Mouse (Mus musculus) testis, adult 10 weeks (tissue): ENCODE data around the gene Icos. TPM values are rescaled to one million over a fixed set of nuclear protein-coding genes. Genes with fewer than 3 reads are reported as not detected.

Source experiments
- polyA plus RNA-seq: library from polyadenylated mRNA; stranded (reverse); fragments of 350-450 nt; fragmentation: Illumina TruSeq; extraction: RNeasy Lipid Tissue Mini Kit (QIAGEN cat#74804); gene quantifications from one replicate; pipeline ENCODE4 v1.2.3, GENCODE M21; 2014; ENCODE audit warnings: low read depth, low replicate concordance

The Icos gene
- 0.27 TPM for polyA plus RNA-seq

GRCm38 (mm10) chr1:60977641-60978040, at the start of gene Icos:
Icos (plus strand) TSS chr1:60977927.

Other genes with a start within 250 kb of the Icos start
- gene Ctla4, start 90.9 kb upstream of the Icos start, polyA plus RNA-seq: not detected